Mouse (Mus musculus): ENCODE data around the gene Cept1. TPM values are rescaled to one million over a fixed set of nuclear protein-coding genes. Genes with fewer than 3 reads are reported as not detected.

Cept1 gene
- total RNA-seq, 1 experiment from 2014 or later, result 91.4 TPM

DNA sequence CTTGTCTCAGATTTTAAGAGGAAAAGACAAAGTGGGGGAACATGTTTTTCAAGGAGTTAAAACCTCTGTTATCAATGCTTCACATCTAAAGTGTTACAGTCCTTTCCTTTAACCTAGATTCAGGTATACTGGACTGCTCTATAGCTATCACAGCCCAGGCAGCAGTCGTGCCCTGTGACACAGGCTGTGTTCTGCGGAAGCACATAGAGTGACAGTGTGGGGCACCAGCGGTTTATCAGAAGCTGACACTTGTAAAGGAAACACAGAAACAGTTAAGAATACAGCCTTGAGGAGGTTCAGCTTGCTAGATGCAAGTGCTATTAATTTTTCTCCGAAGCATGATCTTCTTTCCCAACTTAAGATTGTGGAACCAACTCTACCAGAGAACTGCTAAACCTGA lies 95.0 kb downstream of the Cept1 start:
- ATAC-seq (ENCODE audit: extremely low read depth, insufficient number of reproducible peaks, low FRiP score, poor library complexity, severe bottlenecking), result no peak

Other genes starting within 250 kb of the Cept1 start
- gene Chil6, start 141.6 kb downstream of the Cept1 start, total RNA-seq (2017), result not detected in 2 replicates
- gene Dennd2d, start 65.4 kb downstream of the Cept1 start, total RNA-seq (2017), result 72.7 and 76.0 TPM in 2 replicates
- gene Dram2, start within 50 bp of the Cept1 start, total RNA-seq (2017), result 43.8 and 56.6 TPM in 2 replicates
- 90.7 and 106 TPM in 2 replicates for gene Lrif1, start 137.2 kb upstream of the Cept1 start, total RNA-seq (2017)
- 742 and 854 TPM in 2 replicates for gene Cd53, start 242.3 kb upstream of the Cept1 start, total RNA-seq (2017)